Mouse (Mus musculus) heart, embryonic 13.5 days (tissue): Measurements from ENCODE around the gene Cybc1. TPM values are rescaled to one million over a fixed set of nuclear protein-coding genes. Genes with fewer than 3 reads are reported as not detected.

Source experiments
- ATAC-seq: fragments of 200-750 bp; cut with Nextera tagmentation; 2 replicates; pipeline ENCODE4 v1.8.0; 2017; ENCODE audit warnings: moderate TSS enrichment; ENCODE audit not compliant: insufficient number of reproducible peaks, low FRiP score, low TSS enrichment; ENCODE audit errors: extremely low read depth
- H3K27ac ChIP-seq: fragments of 300-500 bp; sonication (generic); replicated peaks from 2 replicates; pipeline ENCODE4 v1.5.1; 2015; ENCODE audit warnings: moderate library complexity, mild to moderate bottlenecking, inconsistent platforms
- H3K27me3 ChIP-seq: fragments of 300-500 bp; sonication (generic); replicated peaks from 2 replicates; pipeline ENCODE4 v1.6.1; 2015; ENCODE audit warnings: mild to moderate bottlenecking, inconsistent platforms
- H3K36me3 ChIP-seq: fragments of 300-500 bp; sonication (generic); 2 replicates; pipeline ENCODE4 v1.6.1; 2015; ENCODE audit warnings: mild to moderate bottlenecking, inconsistent platforms
- H3K4me1 ChIP-seq: fragments of 300-500 bp; sonication (generic); 2 replicates; pipeline ENCODE4 v1.6.1; 2015; ENCODE audit warnings: inconsistent platforms
- H3K4me2 ChIP-seq: fragments of 300-500 bp; sonication (generic); 2 replicates; pipeline ENCODE4 v1.6.1; 2015; ENCODE audit warnings: inconsistent platforms, mild to moderate bottlenecking, moderate library complexity
- H3K4me3 ChIP-seq: fragments of 300-500 bp; sonication (generic); 2 replicates; pipeline ENCODE4 v1.5.1; 2015; ENCODE audit warnings: moderate library complexity, mild to moderate bottlenecking, inconsistent platforms
- H3K9ac ChIP-seq: fragments of 300-500 bp; sonication (generic); 2 replicates; pipeline ENCODE4 v1.6.1; 2015; ENCODE audit warnings: inconsistent platforms, mild to moderate bottlenecking, moderate library complexity
- H3K9me3 ChIP-seq: fragments of 300-500 bp; sonication (generic); 2 replicates; pipeline ENCODE4 v1.6.1; 2016; ENCODE audit warnings: inconsistent platforms
- WGBS: fragments of 180-500 bp; shearing (Covaris S2); methylation state at CpG from one replicate; pipeline ENCODE4 v1.1.7; 2015; ENCODE audit warnings: mixed read lengths; 5-methylcytosine and 5-hydroxymethylcytosine counted together
- polyA plus RNA-seq: library from polyadenylated mRNA; unstranded; fragments of >200 nt; fragmentation: Nextera tagmentation; extraction: Ambion mirVana; gene quantifications from 2 replicates; pipeline ENCODE4 v1.2.1, GENCODE M21; 2015

Cybc1 gene
- 21.5 and 21.6 TPM in 2 replicates for polyA plus RNA-seq

DNA sequence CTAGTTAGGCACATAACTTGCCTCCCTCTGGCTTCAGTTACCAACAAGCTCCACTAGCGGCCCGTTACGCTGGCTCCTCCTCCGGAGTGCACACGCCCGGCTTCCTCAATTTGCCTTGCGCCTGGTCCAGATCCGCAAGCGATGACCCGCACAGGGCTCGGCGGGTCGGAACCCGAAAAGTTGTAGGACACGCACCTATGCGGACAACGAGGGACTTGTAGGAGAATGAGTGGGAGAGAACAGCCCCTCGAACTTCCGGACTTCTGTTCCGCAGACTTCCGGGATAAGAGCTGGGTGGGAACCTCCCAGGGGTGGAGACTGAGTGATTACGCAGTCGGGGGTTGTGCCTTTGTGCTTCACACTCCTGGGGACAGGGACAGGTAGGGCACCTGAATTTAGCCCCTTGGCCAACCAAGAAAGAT lies at the start of gene Cybc1:
Gene Cybc1, minus strand, starts transcription at position 305 of the 422 bp plus-strand sequence.
- peaks cover 41% of the 10 kb centered on the region for H3K4me1 ChIP-seq
- no peaks in the 10 kb centered on the region for H3K9me3 ChIP-seq
- peak within 1 kb of the TSS; percentile 83 for H3K27ac ChIP-seq
- peak; percentile 71 for ATAC-seq
- peak within 1 kb of the TSS; percentile 72 for H3K4me3 ChIP-seq
- peaks cover 34% of the 10 kb centered on the region for H3K36me3 ChIP-seq
- no peaks in the 10 kb centered on the region for H3K27me3 ChIP-seq
- under 1% methylated on average over 23 of the region's 23 CpGs for whole genome bisulfite sequencing
- peak within 1 kb of the TSS; percentile 87 for H3K9ac ChIP-seq
- H3K4me2 ChIP-seq, result peak within 1 kb of the TSS; percentile 89

DNA sequence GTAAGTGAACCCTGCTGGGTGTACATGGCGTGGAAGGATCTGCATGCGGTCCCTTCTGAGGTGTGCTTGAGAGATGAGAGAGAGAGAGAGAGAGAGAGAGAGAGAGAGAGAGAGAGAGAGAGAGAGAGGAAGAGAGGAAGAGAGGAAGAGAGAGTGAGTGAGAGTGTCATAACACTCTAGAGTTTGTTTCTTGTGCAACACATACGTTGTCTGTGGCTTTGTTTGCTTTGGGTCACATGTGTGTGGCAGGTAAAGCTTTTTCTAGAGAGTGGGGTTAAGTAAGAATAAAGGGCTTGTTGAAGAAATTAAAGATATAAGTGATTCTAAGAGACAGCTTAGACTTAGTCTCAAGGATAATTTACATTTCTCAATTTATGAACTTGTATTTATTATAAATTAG lies 48.9 kb upstream of the Cybc1 start:
- Histone ChIP-seq H3K4me3 (no peak overlapping the region), H3K27ac (no peak overlapping the region), H3K4me1 (peaks cover 32% of the 10 kb centered on the region), H3K9ac (no peak overlapping the region), H3K9me3 (no peaks in the 10 kb centered on the region), H3K27me3 (no peaks in the 10 kb centered on the region), H3K4me2 (no peak overlapping the region), H3K36me3 (peaks cover 24% of the 10 kb centered on the region)
- 93% methylated on average over 3 of the region's 3 CpGs for WGBS
- no peak for ATAC-seq

DNA sequence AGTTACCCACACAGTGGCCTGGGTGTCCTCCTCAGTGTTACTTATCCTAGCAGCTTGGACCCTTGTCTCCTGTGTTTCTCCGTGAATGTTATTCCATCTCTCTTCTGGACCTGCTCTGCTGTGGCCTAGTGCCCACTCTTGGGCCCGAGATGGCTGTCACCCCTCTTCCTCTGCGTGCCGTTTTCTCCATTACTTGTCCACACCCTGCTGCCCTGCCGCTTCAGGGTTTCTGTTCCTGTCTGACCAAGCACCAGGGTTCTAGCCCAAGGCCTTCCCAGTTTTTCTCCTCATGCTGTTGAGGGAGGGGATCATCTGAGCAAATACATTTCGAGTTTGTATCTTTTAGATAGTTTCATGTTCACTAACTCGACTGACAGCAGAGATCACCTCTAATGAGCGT lies 48.4 kb upstream of the Cybc1 start:
- no peaks in the 10 kb centered on the region for H3K9me3 ChIP-seq
- 77% methylated on average over 8 of the region's 8 CpGs for WGBS
- H3K4me2 ChIP-seq, result no peak overlapping the region
- H3K4me3 ChIP-seq, result no peak overlapping the region
- H3K4me1 ChIP-seq, result peaks cover 27% of the 10 kb centered on the region
- peaks cover 27% of the 10 kb centered on the region for H3K36me3 ChIP-seq
- H3K27ac ChIP-seq, result no peak overlapping the region
- H3K27me3 ChIP-seq, result no peaks in the 10 kb centered on the region
- ATAC-seq, result no peak
- H3K9ac ChIP-seq, result no peak overlapping the region

DNA sequence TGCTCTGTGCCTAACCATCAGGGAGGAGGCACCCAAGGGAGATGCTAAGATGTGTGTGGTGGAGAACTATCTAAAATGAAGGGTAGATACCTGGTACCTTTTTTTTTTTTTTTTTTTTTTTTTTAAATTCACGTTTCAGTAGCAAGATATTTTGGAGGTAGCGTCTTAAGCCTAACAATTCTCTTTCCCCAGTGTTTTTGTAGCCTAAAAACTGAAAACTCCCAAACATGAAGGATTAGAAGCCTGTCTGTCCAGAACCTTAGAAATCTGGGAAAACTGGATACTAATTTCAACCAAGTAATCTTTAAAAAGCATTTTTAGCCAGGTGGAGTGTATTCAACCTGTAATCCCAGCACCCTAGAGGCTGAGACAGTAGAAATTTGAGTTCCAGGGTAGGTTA lies 32.0 kb upstream of the Cybc1 start:
- H3K4me2 ChIP-seq, result peak overlapping the region; percentile 97

DNA sequence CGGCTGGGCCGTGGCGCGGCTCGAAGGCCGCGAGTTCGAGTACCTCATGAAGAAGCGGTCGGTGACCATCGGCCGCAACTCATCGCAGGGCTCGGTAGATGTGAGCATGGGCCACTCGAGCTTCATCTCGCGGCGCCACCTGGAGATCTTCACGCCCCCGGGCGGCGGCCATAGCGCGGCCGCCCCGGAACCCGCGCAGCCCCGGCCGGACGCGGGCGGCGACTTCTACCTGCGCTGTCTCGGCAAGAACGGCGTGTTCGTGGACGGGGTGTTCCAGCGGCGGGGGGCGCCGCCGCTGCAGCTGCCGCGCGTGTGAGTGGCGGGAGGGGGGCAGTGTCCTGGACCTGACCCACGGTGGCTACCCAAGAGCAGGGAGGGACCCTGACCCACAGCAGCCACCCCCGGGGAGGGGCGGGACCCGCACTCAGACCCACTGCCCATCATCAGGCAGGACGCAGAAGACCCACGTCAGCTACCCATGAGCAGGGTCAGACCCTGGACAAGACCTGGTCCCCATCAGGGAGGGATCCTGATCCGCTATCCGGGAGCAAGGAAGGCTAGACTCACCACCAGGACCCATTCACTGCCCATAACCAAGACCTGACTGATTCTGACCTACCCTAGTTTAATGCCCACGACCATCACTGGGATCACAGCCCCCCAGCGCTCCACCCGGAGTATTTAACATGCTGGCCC lies 31.2 kb upstream of the Cybc1 start:
- Histone ChIP-seq H3K9ac (peak overlapping the region; percentile 99), H3K9me3 (no peaks in the 10 kb centered on the region), H3K4me3 (peak overlapping the region; percentile 99), H3K27ac (peak overlapping the region; percentile 80), H3K27me3 (no peaks in the 10 kb centered on the region), H3K4me2 (peak overlapping the region; percentile 97), H3K4me1 (peaks cover 26% of the 10 kb centered on the region), H3K36me3 (peaks cover 46% of the 10 kb centered on the region)
- 1% methylated on average over 46 of the region's 60 CpGs for WGBS
- peak; percentile 33 for ATAC-seq

More for the DNA sequence above, 32.0 kb upstream of the Cybc1 start:
- H3K4me3 ChIP-seq, result peak overlapping the region; percentile 99
- H3K9ac ChIP-seq, result peak overlapping the region; percentile 99
- ATAC-seq, result no peak
- no peaks in the 10 kb centered on the region for H3K27me3 ChIP-seq
- no peak overlapping the region for H3K27ac ChIP-seq
- H3K9me3 ChIP-seq, result no peaks in the 10 kb centered on the region
- WGBS, result 42% methylated on average over 2 of the region's 2 CpGs
- peaks cover 26% of the 10 kb centered on the region for H3K4me1 ChIP-seq
- H3K36me3 ChIP-seq, result peaks cover 46% of the 10 kb centered on the region

DNA sequence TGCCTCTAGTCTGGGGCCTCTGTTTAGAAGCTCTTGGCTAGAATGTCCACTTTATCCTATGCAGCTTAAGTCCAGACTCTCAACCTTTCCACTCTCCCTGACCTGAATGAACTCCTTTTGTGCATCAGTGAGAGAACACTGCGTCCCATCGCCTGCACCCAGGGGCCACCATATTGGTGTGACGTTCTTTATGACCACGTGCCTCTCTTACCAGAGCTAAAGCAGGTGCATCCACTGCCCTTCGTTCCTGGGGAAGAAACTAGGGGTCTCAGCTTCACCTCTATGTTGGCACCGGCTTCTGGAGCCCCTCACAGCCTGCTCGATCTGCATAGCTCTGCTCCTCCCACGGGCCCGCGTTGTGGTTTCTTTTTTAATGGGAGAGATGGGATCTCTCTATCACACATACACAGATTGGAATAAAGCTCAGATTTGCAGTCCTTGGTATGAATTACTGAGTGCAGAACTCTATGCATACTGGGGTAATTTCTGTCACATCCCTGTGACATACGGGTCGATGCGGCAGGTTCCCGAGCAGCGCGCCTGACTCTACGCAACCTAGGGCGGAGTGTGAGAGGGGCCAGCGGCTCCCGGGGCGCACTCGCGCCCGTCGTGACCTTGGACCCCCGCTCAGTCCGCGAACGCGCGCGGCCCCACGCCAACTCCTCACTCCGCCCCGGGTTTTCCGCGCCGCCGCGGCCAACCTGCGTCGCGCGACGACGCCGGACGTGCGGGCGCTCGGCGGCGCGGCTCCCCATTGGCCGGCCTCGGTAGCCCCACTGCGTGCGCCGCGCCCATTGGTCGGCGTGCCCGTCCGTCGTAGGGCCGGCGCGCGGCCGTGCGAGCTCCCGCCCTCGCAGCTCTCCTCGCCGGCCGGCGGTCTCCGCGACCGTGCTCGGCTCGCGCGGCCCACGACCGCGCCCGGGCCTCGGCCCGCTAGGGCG lies 30.3 kb upstream of the Cybc1 start, which contains the start of gene Foxk2:
Gene Foxk2, plus strand, starts transcription at position 831 of the 941 bp plus-strand sequence.
- Histone ChIP-seq H3K9ac (peak within 1 kb of the TSS; percentile 99), H3K36me3 (peaks cover 48% of the 10 kb centered on the region), H3K4me2 (peak within 1 kb of the TSS; percentile 97), H3K9me3 (no peaks in the 10 kb centered on the region), H3K4me3 (peak within 1 kb of the TSS; percentile 99), H3K4me1 (peaks cover 26% of the 10 kb centered on the region), H3K27me3 (no peaks in the 10 kb centered on the region), H3K27ac (peak within 1 kb of the TSS; percentile 91)
- peak; percentile 96 for ATAC-seq
- 1% methylated on average over 68 of the region's 91 CpGs for WGBS

DNA sequence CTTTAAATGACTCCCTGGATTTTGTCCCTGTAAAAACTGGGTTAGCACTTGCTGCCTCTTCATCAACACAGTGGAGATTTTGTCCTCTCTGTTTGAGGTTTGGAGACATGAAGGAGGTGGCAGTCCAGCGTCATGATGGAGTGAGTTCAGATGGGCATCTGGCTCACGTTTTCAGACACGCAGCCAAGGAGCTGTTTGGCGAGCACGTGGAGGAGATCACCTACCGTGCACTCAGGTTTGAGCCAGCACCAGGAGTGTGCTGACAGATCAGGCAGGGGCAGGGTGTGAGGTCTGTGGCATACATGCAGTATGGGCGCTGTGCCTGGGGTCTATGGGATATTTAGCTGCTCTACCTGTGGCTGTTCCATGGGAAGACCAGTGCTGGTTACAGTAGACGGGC lies 21.1 kb upstream of the Cybc1 start:
- H3K36me3 ChIP-seq, result peaks cover 98% of the 10 kb centered on the region
- no peaks in the 10 kb centered on the region for H3K4me1 ChIP-seq
- H3K4me3 ChIP-seq, result no peak overlapping the region
- 85% methylated on average over 8 of the region's 8 CpGs for WGBS
- H3K9me3 ChIP-seq, result no peaks in the 10 kb centered on the region
- no peak overlapping the region for H3K4me2 ChIP-seq
- no peak for ATAC-seq
- no peaks in the 10 kb centered on the region for H3K27me3 ChIP-seq
- no peak overlapping the region for H3K27ac ChIP-seq
- H3K9ac ChIP-seq, result no peak overlapping the region

DNA sequence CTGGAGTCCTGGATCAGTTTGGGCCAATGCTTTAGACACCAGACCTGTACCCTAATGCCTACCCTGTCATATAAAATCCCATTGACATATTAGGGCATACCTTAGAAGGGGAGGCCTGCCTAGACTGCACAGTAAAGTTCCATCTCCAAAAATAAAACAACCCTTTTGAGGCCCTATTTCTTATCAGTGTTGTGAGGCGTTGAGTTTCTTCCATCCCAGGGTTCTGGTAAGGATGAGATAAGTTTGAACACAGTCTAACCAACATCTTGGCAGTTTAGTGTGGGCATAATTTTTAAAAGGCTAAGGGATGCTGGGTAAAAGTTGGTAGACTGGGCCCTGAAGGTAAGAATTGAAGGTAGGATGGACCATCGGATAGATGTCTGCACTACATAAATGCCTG lies 10.5 kb upstream of the Cybc1 start:
- Histone ChIP-seq H3K4me1 (peaks cover 33% of the 10 kb centered on the region), H3K36me3 (peaks cover 51% of the 10 kb centered on the region), H3K27ac (peak overlapping the region; percentile 34), H3K9ac (peak overlapping the region; percentile 41; the same call in 1 of the 2 replicates), H3K4me2 (peak overlapping the region; percentile 74), H3K27me3 (no peaks in the 10 kb centered on the region), H3K9me3 (no peaks in the 10 kb centered on the region), H3K4me3 (peak overlapping the region; percentile 88)
- 54% methylated on average over 2 of the region's 2 CpGs for WGBS
- ATAC-seq, result no peak

DNA sequence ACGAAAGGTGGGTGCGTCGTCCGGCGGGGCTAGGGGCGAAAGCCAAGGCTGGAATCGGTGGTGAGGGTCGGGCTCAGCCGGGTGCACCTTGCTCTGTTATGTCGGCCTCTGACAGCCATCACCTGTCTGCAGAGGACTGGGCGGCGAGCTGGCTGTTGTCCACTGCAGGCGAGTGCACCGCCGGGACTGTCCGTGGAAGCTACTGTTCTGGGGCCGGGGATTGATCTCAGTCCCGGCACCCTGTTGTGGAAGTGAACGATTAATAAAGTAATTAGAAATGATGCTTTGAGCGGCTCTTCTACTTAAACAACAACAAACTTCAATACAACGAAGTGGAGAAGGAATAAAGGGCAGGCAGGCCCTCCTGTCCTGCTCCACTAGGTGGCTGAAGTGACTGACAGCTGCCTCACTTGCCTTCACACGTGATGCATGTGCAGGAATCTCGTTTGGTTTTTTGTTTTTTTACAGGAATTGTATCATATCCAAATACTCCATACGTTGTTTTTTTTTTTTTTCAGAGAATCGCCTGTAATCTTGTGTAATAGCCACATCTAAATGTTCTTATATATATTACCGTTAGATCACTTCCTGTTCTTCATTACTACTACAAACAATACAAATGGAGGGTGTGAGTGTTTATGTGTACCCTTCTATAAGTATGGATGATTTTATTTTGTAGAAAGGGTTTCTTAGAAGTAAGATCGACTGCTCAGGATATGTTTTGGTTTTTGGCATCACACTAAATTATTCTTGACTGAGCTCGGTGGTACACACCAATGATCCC lies 8.4 kb upstream of the Cybc1 start:
- H3K27me3 ChIP-seq, result no peaks in the 10 kb centered on the region
- H3K9me3 ChIP-seq, result no peaks in the 10 kb centered on the region
- peaks cover 31% of the 10 kb centered on the region for H3K36me3 ChIP-seq
- peak; percentile 15; the same call in 1 of the 2 replicates for ATAC-seq
- 4% methylated on average over 28 of the region's 28 CpGs for WGBS
- H3K4me2 ChIP-seq, result peak overlapping the region; percentile 74
- peak overlapping the region; percentile 99 for H3K27ac ChIP-seq
- peaks cover 39% of the 10 kb centered on the region for H3K4me1 ChIP-seq
- H3K4me3 ChIP-seq, result peak overlapping the region; percentile 88
- H3K9ac ChIP-seq, result peak overlapping the region; percentile 91

DNA sequence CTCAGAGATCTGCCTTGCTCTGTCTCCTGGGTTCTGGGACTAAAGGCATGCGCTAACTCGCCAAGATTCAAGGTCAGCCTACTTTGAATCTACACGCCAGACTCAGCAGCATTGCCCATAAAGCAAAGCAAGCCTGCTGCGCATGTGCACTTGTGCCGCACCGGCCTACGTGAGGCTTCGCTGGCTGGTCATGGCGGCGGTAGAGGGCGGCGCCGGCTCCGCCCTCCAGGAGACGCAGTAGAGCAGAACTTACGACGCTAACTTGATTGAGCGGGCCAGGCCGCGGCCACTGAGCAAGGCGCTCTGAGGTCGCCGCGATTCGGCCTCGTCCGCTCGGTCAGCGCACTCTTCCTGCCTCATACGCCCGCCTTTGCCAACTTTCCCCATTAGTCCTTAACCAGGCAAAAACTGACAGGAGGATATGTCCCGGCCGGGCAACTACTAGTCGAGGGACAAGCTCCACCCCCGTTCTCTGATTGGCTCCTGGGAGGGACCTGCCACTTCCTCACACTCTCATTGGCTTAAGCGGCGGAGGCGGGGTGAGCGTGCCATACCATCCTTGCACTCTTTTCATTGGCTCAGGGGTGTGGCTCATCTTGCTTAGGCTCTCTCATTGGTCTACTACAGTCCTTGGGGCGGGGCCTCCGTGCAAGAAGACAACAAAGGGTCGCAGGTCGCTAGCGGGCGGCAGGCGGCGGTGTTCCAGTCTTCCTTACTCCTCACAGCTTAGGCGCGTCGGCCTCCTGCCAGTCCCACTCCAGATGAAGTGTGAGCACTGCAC lies 7.6 kb upstream of the Cybc1 start, which contains the start of gene Narf:
Gene Narf, plus strand, starts transcription at position 690 of the 781 bp plus-strand sequence.
- Histone ChIP-seq H3K9ac (peak within 1 kb of the TSS; percentile 91), H3K4me2 (peak within 1 kb of the TSS; percentile 74), H3K36me3 (peaks cover 23% of the 10 kb centered on the region), H3K4me3 (peak within 1 kb of the TSS; percentile 88), H3K4me1 (peaks cover 44% of the 10 kb centered on the region), H3K27me3 (no peaks in the 10 kb centered on the region), H3K9me3 (no peaks in the 10 kb centered on the region), H3K27ac (peak within 1 kb of the TSS; percentile 99)
- WGBS, result under 1% methylated on average over 50 of the region's 50 CpGs
- ATAC-seq, result peak; percentile 99
